Mouse (Mus musculus) embryonic facial prominence, embryonic 11.5 days (tissue): ENCODE results near the gene Fbxw7. TPM values are rescaled to one million over a fixed set of nuclear protein-coding genes. Genes with fewer than 3 reads are reported as not detected.

Source experiments
- ATAC-seq: fragments of 200-750 bp; cut with Nextera tagmentation; replicated peaks from 2 replicates; pipeline ENCODE4 v1.8.0; 2017; ENCODE audit warnings: low read depth; ENCODE audit not compliant: insufficient number of reproducible peaks, low FRiP score, low TSS enrichment
- DNase-seq: peaks from one replicate; pipeline ENCODE4 v3.0.0-alpha.2; 2015; ENCODE audit warnings: low spot score
- H3K27ac ChIP-seq: fragments of 300-500 bp; sonication (generic); replicated peaks from 2 replicates; pipeline ENCODE4 v1.5.1; 2014; ENCODE audit warnings: mild to moderate bottlenecking, low read depth, low read length, control low read depth
- H3K27me3 ChIP-seq: fragments of 300-500 bp; sonication (generic); 2 replicates; pipeline ENCODE4 v1.6.1; 2014; ENCODE audit warnings: mild to moderate bottlenecking, low read length, moderate library complexity, mixed read lengths; ENCODE audit not compliant: control insufficient read depth, insufficient read depth
- H3K36me3 ChIP-seq: fragments of 300-500 bp; sonication (generic); replicated peaks from 2 replicates; pipeline ENCODE4 v1.6.1; 2014; ENCODE audit warnings: low read depth, mild to moderate bottlenecking, low read length, moderate library complexity, mixed read lengths; ENCODE audit not compliant: control insufficient read depth, insufficient read depth
- H3K4me1 ChIP-seq: fragments of 300-500 bp; sonication (generic); 2 replicates; pipeline ENCODE4 v1.6.1; 2014; ENCODE audit warnings: low read length, mixed read lengths; ENCODE audit not compliant: control insufficient read depth, insufficient read depth
- H3K4me2 ChIP-seq: fragments of 300-500 bp; sonication (generic); 2 replicates; pipeline ENCODE4 v1.6.1; 2014; ENCODE audit warnings: low read depth, mild to moderate bottlenecking, control low read depth, low read length, moderate library complexity
- H3K4me3 ChIP-seq: fragments of 300-500 bp; sonication (generic); 2 replicates; pipeline ENCODE4 v1.5.1; 2014; ENCODE audit warnings: low read depth, low read length, control low read depth
- H3K9ac ChIP-seq: fragments of 300-500 bp; sonication (generic); replicated peaks from 2 replicates; pipeline ENCODE4 v1.6.1; 2014; ENCODE audit warnings: mild to moderate bottlenecking, control low read depth, low read length
- H3K9me3 ChIP-seq: fragments of 300-500 bp; sonication (generic); replicated peaks from 2 replicates; pipeline ENCODE4 v1.6.1; 2016; ENCODE audit warnings: mild to moderate bottlenecking, low read length, inconsistent platforms, mixed read lengths; ENCODE audit not compliant: control insufficient read depth
- WGBS: fragments of 180-500 bp; shearing (Covaris S2); extraction: QIAGEN DNeasy Blood & Tissue Kit; methylation state at CpG from one replicate; pipeline ENCODE4 v1.1.7; 2014; 5-methylcytosine and 5-hydroxymethylcytosine counted together
- polyA plus RNA-seq: library from polyadenylated mRNA; unstranded; fragments of >200 nt; fragmentation: Nextera tagmentation; extraction: Ambion mirVana; gene quantifications from 2 replicates; pipeline ENCODE4 v1.2.1, GENCODE M21; 2014

Gene Fbxw7
- polyA plus RNA-seq, 1 experiment from 2014 or later, result 13.1 TPM

- Histone ChIP-seq H3K9me3 (no peaks in the 10 kb centered on the region), H3K27ac (peak overlapping the region; percentile 89), H3K36me3 (no peaks in the 10 kb centered on the region), H3K9ac (peak overlapping the region; percentile 86), H3K27me3 (no peaks in the 10 kb centered on the region), H3K4me1 (no peaks in the 10 kb centered on the region), H3K4me2 (peak overlapping the region; percentile 97), H3K4me3 (peak overlapping the region; percentile 98)
- WGBS, result under 1% methylated on average over 52 of the region's 60 CpGs
- DNase-seq (peak; percentile 100), ATAC-seq (peak; percentile 99)
Measured at GRCm38 (mm10) chr3:84814157-84814761, 809 bp upstream of the Fbxw7 start.

- DNase-seq (peak; percentile 39), ATAC-seq (no peak)
- H3K36me3 ChIP-seq, result no peaks in the 10 kb centered on the region
- under 1% methylated on average over 29 of the region's 29 CpGs for WGBS
- H3K9ac ChIP-seq, result peak overlapping the region; percentile 86
- no peaks in the 10 kb centered on the region for H3K4me1 ChIP-seq
- H3K27ac ChIP-seq, result peak overlapping the region; percentile 89; the same call in 1 of the 2 replicates
- peak overlapping the region; percentile 98 for H3K4me3 ChIP-seq
- peak overlapping the region; percentile 97 for H3K4me2 ChIP-seq
- no peaks in the 10 kb centered on the region for H3K9me3 ChIP-seq
- H3K27me3 ChIP-seq, result no peaks in the 10 kb centered on the region
Measured at GRCm38 (mm10) chr3:84815461-84815860, 393 bp downstream of the Fbxw7 start.

DNA sequence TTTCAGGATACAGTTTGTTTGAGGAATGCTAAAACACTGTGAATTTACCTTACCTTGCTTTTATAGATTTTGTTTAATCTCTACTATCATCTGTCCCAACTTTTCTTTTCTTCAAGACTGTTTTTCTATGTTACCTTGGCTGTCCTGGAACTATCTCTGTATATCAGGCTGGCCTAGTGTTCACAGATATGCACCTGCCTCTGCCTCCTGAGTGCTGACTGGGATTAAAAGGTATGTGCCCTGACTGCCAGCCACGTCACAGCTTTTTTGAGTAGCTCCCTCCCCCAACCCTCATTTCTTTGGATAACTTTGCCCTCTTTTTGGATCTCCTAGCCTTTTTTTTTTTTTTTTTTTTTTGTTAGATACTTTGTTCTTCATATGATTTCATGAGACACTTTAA, 1.9 kb downstream of the Fbxw7 start:
- Histone ChIP-seq H3K27me3 (no peaks in the 10 kb centered on the region), H3K27ac (no peak overlapping the region), H3K4me2 (no peak overlapping the region), H3K4me3 (no peak overlapping the region), H3K9me3 (no peaks in the 10 kb centered on the region), H3K9ac (no peak overlapping the region), H3K36me3 (no peaks in the 10 kb centered on the region), H3K4me1 (no peaks in the 10 kb centered on the region)
- WGBS, result 58% methylated on average over 1 of the region's 1 CpGs
- DNase-seq, result no peak
- no peak for ATAC-seq

DNA sequence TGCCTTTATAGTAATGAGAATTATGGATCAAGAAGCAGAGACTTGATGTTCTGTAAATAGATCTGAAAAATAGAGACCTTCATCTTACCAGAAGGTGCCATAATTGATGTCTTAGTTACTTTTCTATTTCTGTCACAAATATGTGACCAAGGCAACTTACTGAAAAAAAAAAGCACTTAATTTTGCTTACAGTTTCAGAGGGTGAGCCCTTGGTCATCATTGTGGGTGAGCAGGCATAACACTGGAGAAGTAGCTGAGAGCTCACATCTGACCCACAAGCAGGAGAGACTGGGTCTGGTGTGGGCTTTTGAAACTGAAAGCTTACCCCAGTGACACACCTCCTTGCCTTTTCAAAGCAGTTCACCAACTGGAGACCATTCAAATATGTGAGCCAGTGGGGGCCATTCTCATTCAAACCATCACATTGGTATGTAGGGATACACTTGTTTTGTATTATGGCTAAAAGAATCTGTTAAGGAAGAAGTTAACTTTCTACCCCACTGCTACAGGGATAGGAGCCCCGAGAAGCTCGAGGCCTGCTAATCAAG, 5.7 kb downstream of the Fbxw7 start:
- Histone ChIP-seq H3K27me3 (no peaks in the 10 kb centered on the region), H3K4me3 (no peak overlapping the region), H3K36me3 (no peaks in the 10 kb centered on the region), H3K4me2 (no peak overlapping the region), H3K4me1 (no peaks in the 10 kb centered on the region), H3K9me3 (no peaks in the 10 kb centered on the region), H3K27ac (no peak overlapping the region), H3K9ac (no peak overlapping the region)
- ATAC-seq (no peak), DNase-seq (no peak)
- 74% methylated on average over 2 of the region's 2 CpGs for WGBS

DNA sequence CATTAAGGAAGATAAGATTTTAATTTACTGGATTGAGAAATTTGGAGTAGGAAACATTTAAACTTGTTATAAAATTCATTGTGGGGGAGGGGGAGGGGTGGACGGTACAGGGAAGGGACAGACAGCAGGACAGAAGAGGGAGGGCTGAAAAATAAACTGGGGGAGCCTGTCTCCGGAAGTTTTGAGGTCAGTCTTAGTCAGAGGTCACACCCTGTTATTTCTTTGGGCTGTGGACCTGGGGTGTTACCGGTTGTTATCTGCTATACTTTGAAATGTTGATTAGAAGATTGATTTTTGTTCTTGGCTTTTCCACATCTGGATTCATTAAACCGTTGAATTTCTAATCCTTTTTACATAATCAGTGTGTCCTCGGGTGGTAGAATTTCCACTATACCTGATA, 10.9 kb downstream of the Fbxw7 start:
- Histone ChIP-seq H3K9me3 (no peaks in the 10 kb centered on the region), H3K4me1 (no peaks in the 10 kb centered on the region), H3K9ac (no peak overlapping the region), H3K36me3 (no peaks in the 10 kb centered on the region), H3K27me3 (no peaks in the 10 kb centered on the region), H3K27ac (no peak overlapping the region), H3K4me3 (no peak overlapping the region), H3K4me2 (no peak overlapping the region)
- DNase-seq (no peak), ATAC-seq (no peak)
- 57% methylated on average over 5 of the region's 5 CpGs for WGBS

DNA sequence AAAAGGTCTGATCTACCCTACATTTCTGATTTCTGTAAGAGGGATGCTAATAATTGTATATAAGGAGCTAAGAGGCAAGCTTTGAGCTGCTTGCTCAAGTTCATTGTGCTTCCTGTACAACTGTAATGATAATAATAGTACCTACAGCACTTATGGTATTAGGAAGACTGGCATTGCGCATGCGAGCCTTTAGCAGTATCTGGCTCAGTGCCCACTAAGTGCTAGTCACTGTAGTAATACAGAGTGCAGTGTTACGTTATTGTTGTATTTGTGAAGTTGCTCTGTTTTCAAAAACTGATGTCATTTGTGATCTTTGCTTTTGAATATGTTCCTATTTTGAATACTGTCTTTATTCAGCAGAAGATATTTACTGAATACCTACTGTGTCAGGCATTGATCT, 11.3 kb downstream of the Fbxw7 start:
- no peaks in the 10 kb centered on the region for H3K9me3 ChIP-seq
- ATAC-seq (no peak), DNase-seq (no peak)
- H3K4me1 ChIP-seq, result no peaks in the 10 kb centered on the region
- no peak overlapping the region for H3K9ac ChIP-seq
- H3K27me3 ChIP-seq, result no peaks in the 10 kb centered on the region
- no peak overlapping the region for H3K27ac ChIP-seq
- H3K4me2 ChIP-seq, result no peak overlapping the region
- no peak overlapping the region for H3K4me3 ChIP-seq
- no peaks in the 10 kb centered on the region for H3K36me3 ChIP-seq
- WGBS, result 92% methylated on average over 3 of the region's 3 CpGs

DNA sequence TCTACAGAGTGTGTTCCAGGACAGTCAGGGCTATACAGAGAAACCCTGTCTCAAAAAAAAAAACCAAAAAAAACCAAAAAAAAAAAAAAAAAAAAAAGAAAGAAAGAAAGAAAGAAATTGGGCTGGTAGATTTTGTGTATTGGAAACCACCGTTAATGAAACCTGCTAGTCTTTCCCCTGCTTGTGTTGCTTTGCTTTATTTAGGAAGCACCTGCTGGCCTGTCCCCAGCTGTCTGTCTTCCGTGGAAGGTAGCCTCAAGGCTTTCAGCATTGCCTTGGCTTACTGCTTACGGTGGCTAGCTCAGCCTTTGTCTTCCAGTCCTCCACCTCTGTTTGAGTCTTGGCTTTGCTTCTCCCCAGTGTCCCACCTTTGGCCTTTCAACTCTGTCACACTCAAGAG, 11.9 kb downstream of the Fbxw7 start:
- WGBS, result 75% methylated on average over 3 of the region's 3 CpGs
- ATAC-seq, result no peak

DNA sequence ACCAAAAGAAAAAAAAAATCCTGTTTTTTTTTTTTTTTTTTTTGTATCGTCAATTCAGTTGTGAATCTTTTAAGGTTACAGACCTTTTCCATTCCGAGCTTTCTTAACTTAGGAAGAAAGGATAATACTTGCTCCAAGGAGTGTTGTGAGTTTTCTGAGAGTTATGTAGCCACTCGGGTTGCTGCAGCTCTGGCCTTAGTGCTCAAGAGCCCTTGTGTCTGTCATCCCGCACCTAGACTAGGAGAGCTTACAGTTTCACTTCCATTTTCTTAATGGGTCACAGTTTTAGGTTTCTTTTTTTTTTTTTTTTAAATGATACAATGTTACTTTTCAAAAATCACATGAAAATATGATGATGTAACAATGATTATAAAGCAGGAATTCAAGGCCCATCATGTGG, 12.5 kb downstream of the Fbxw7 start:
- H3K4me2 ChIP-seq, result no peak overlapping the region
- no peak overlapping the region for H3K27ac ChIP-seq
- H3K27me3 ChIP-seq, result no peaks in the 10 kb centered on the region
- DNase-seq (no peak), ATAC-seq (no peak)
- WGBS, result 87% methylated on average over 4 of the region's 4 CpGs
- no peak overlapping the region for H3K9ac ChIP-seq
- no peaks in the 10 kb centered on the region for H3K9me3 ChIP-seq
- no peaks in the 10 kb centered on the region for H3K36me3 ChIP-seq
- H3K4me1 ChIP-seq, result no peaks in the 10 kb centered on the region
- H3K4me3 ChIP-seq, result no peak overlapping the region

More for the DNA sequence above, 11.9 kb downstream of the Fbxw7 start:
- H3K27ac ChIP-seq, result no peak overlapping the region
- H3K36me3 ChIP-seq, result no peaks in the 10 kb centered on the region
- DNase-seq, result no peak
- no peaks in the 10 kb centered on the region for H3K4me1 ChIP-seq
- no peaks in the 10 kb centered on the region for H3K27me3 ChIP-seq
- no peak overlapping the region for H3K4me2 ChIP-seq
- H3K9me3 ChIP-seq, result no peaks in the 10 kb centered on the region
- no peak overlapping the region for H3K4me3 ChIP-seq
- no peak overlapping the region for H3K9ac ChIP-seq
